Mouse (Mus musculus): ENCODE results near the gene Hnrnpab.
A peak's percentile ranks its signal among the peaks of the same experiment; 100 is the strongest.

Hnrnpab gene

GRCm38 (mm10) chr11:51565062-51565461 lies 41.6 kb downstream of the Hnrnpab start:
- no peak for DNase-seq (ENCODE audit: low spot score)

DNA sequence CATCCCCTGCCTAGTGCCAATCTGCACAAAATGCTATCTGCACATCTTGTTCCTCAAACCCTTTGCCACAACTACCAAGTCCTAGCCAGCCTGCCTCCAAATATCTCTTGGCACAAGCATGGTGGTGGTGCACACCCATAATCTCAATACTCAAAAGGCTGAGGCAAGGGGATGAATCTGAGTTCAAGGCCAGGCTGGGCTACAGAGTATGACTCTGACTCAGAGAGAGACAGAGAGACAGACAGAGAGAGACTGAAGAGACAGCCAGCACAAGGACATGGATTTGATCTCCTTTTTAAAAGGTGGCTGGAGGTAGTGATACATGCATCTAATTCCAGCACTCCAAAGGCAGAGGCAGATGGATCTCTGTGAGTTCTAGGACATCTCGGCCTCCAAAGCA lies 43.4 kb downstream of the Hnrnpab start:
- DNase-seq (ENCODE audit: low spot score), result no peak

GRCm38 (mm10) chr11:51555066-51555465 lies 51.6 kb downstream of the Hnrnpab start:
- no peak for DNase-seq (ENCODE audit: low spot score)

GRCm38 (mm10) chr11:51554590-51554989 lies 52.1 kb downstream of the Hnrnpab start:
- peak; percentile 31 for DNase-seq (ENCODE audit: low spot score)

DNA sequence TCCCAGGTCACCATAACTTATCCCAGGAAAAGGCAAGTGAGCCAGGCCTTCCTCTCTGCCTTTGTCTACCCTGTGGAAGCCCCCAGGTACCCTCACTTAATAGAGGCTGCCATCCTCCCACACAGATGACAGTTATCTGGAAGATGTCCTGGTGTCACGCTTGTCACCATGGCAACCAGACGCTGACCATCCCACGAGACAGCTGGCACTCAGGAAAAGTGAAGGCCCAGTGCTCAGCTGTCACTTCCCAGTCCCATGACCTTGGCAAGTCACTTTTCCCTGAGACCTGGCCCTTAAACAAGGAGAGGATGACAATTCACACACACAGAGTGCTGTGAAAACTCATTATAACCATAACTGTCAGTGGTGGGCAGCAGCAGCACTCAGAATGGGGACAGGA lies 54.6 kb downstream of the Hnrnpab start:
- no peak for DNase-seq (ENCODE audit: low spot score)

- DNase-seq (ENCODE audit: low spot score), result no peak
These were observed 55.4 kb downstream of the Hnrnpab start for GRCm38 (mm10) chr11:51551253-51551652.
